Mouse (Mus musculus): ENCODE results near the gene Hdgf. TPM values are rescaled to one million over a fixed set of nuclear protein-coding genes. Genes with fewer than 3 reads are reported as not detected.

Hdgf gene
- polyA plus RNA-seq, 2 experiments: 203 to 260 TPM

GRCm38 (mm10) chr3:87958056-87958455 lies 51.9 kb downstream of the Hdgf start:
- DNase-seq (ENCODE audit: low spot score): no peak
- no peak for TF ChIP-seq POLR2A (IDR thresholded peaks at IDR 0.05; ENCODE audit: borderline replicate concordance, extremely low read depth, insufficient read depth, insufficient read length)
- Histone ChIP-seq H3K27me3 (ENCODE audit: control insufficient read depth, insufficient read depth, low read length) (no peaks in the 10 kb centered on the region), H3K4me3 (replicated peaks; ENCODE audit: low read length) (no peak overlapping the region), H3K9ac (ENCODE audit: low read depth, low read length, severe bottlenecking) (no peak overlapping the region), H3K4me1 (ENCODE audit: control insufficient read depth, insufficient read depth, low read length) (peaks cover 29% of the 10 kb centered on the region), H3K27ac (replicated peaks; ENCODE audit: low read depth, low read length) (peak overlapping the region; percentile 43; the same call in 1 of the 2 replicates), H3K36me3 (ENCODE audit: control insufficient read depth, insufficient read depth, low read length) (peaks cover 20% of the 10 kb centered on the region), H3K4me2 (replicated peaks; ENCODE audit: low read depth, low read length, severe bottlenecking) (no peak overlapping the region), H3K9me3 (ENCODE audit: control insufficient read depth, low read length) (no peaks in the 10 kb centered on the region)
- 14% methylated on average over 1 of the region's 1 CpGs for WGBS
- no peak for ATAC-seq (ENCODE audit: low FRiP score, low read depth)

DNA sequence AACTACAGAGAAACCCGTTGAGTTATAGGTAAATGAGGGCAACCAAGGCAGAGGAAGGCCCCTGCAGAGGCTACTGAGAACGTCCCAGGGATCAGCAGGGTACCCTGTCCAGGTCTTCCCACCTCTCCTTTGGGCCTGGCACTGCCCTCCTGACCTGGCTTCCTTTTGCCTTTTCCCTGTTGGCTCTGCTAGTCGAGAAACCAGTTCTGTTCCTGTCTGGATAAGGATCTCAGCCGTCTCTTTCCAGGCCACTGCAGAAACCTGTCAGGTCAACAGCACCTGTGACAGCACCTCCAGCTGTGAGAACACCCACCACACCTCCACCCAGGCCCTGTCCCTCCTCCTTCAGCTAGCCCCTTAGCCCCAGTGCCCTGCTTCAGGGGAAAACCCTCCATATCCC lies 52.4 kb downstream of the Hdgf start:
- Histone ChIP-seq H3K4me2 (replicated peaks; ENCODE audit: low read depth, low read length, severe bottlenecking) (no peak overlapping the region), H3K27ac (replicated peaks; ENCODE audit: low read depth, low read length) (peak overlapping the region; percentile 43; the same call in 1 of the 2 replicates), H3K9me3 (ENCODE audit: control insufficient read depth, low read length) (no peaks in the 10 kb centered on the region), H3K9ac (ENCODE audit: low read depth, low read length, severe bottlenecking) (no peak overlapping the region), H3K4me3 (replicated peaks; ENCODE audit: low read length) (no peak overlapping the region), H3K36me3 (ENCODE audit: control insufficient read depth, insufficient read depth, low read length) (peaks cover 16% of the 10 kb centered on the region), H3K27me3 (ENCODE audit: control insufficient read depth, insufficient read depth, low read length) (no peaks in the 10 kb centered on the region), H3K4me1 (ENCODE audit: control insufficient read depth, insufficient read depth, low read length) (peaks cover 29% of the 10 kb centered on the region)
- no peak for TF ChIP-seq POLR2A (IDR thresholded peaks at IDR 0.05; ENCODE audit: borderline replicate concordance, extremely low read depth, insufficient read depth, insufficient read length)
- DNase-seq (ENCODE audit: low spot score): no peak
- WGBS: 34% methylated on average over 4 of the region's 4 CpGs
- no peak for ATAC-seq (ENCODE audit: low FRiP score, low read depth)

GRCm38 (mm10) chr3:87958967-87959366 lies 52.8 kb downstream of the Hdgf start:
- peak overlapping the region; percentile 92; the same call in 1 of the 2 replicates for H3K27ac ChIP-seq (replicated peaks; ENCODE audit: low read depth, low read length)
- no peak for TF ChIP-seq POLR2A (IDR thresholded peaks at IDR 0.05; ENCODE audit: borderline replicate concordance, extremely low read depth, insufficient read depth, insufficient read length)
- no peaks in the 10 kb centered on the region for H3K9me3 ChIP-seq (ENCODE audit: control insufficient read depth, low read length)
- WGBS: 61% methylated on average over 1 of the region's 1 CpGs
- DNase-seq (ENCODE audit: low spot score) (no peak), ATAC-seq (ENCODE audit: low FRiP score, low read depth) (no peak)
- H3K4me3 ChIP-seq (replicated peaks; ENCODE audit: low read length): no peak overlapping the region
- no peak overlapping the region for H3K9ac ChIP-seq (ENCODE audit: low read depth, low read length, severe bottlenecking)
- peaks cover 11% of the 10 kb centered on the region for H3K36me3 ChIP-seq (ENCODE audit: control insufficient read depth, insufficient read depth, low read length)
- H3K4me1 ChIP-seq (ENCODE audit: control insufficient read depth, insufficient read depth, low read length): peaks cover 29% of the 10 kb centered on the region
- no peaks in the 10 kb centered on the region for H3K27me3 ChIP-seq (ENCODE audit: control insufficient read depth, insufficient read depth, low read length)
- no peak overlapping the region for H3K4me2 ChIP-seq (replicated peaks; ENCODE audit: low read depth, low read length, severe bottlenecking)

GRCm38 (mm10) chr3:87959371-87959770 lies 53.2 kb downstream of the Hdgf start:
- DNase-seq (ENCODE audit: low spot score) (no peak), ATAC-seq (ENCODE audit: low FRiP score, low read depth) (no peak)
- H3K27ac ChIP-seq (replicated peaks; ENCODE audit: low read depth, low read length): peak overlapping the region; percentile 92
- 65% methylated on average over 7 of the region's 7 CpGs for WGBS
- peaks cover 29% of the 10 kb centered on the region for H3K4me1 ChIP-seq (ENCODE audit: control insufficient read depth, insufficient read depth, low read length)
- no peak for TF ChIP-seq POLR2A (IDR thresholded peaks at IDR 0.05; ENCODE audit: borderline replicate concordance, extremely low read depth, insufficient read depth, insufficient read length)
- H3K36me3 ChIP-seq (ENCODE audit: control insufficient read depth, insufficient read depth, low read length): peaks cover 7% of the 10 kb centered on the region
- H3K4me3 ChIP-seq (replicated peaks; ENCODE audit: low read length): no peak overlapping the region
- H3K9me3 ChIP-seq (ENCODE audit: control insufficient read depth, low read length): no peaks in the 10 kb centered on the region
- no peak overlapping the region for H3K9ac ChIP-seq (ENCODE audit: low read depth, low read length, severe bottlenecking)
- H3K4me2 ChIP-seq (replicated peaks; ENCODE audit: low read depth, low read length, severe bottlenecking): no peak overlapping the region
- no peaks in the 10 kb centered on the region for H3K27me3 ChIP-seq (ENCODE audit: control insufficient read depth, insufficient read depth, low read length)

GRCm38 (mm10) chr3:87960191-87960585 lies 54.1 kb downstream of the Hdgf start:
- no peaks in the 10 kb centered on the region for H3K9me3 ChIP-seq (ENCODE audit: control insufficient read depth, low read length)
- H3K27ac ChIP-seq (replicated peaks; ENCODE audit: low read depth, low read length): peak overlapping the region; percentile 92
- ATAC-seq (ENCODE audit: low FRiP score, low read depth): no peak
- H3K4me1 ChIP-seq (ENCODE audit: control insufficient read depth, insufficient read depth, low read length): peaks cover 29% of the 10 kb centered on the region
- peak overlapping the region; percentile 47 for H3K4me2 ChIP-seq (replicated peaks; ENCODE audit: low read depth, low read length, severe bottlenecking)
- H3K36me3 ChIP-seq (ENCODE audit: control insufficient read depth, insufficient read depth, low read length): no peaks in the 10 kb centered on the region
- no peak for TF ChIP-seq POLR2A (IDR thresholded peaks at IDR 0.05; ENCODE audit: borderline replicate concordance, extremely low read depth, insufficient read depth, insufficient read length)
- no peaks in the 10 kb centered on the region for H3K27me3 ChIP-seq (ENCODE audit: control insufficient read depth, insufficient read depth, low read length)
- DNase-seq (ENCODE audit: low spot score): no peak
- WGBS: 10% methylated on average over 10 of the region's 10 CpGs
- peak overlapping the region; percentile 51 for H3K9ac ChIP-seq (ENCODE audit: low read depth, low read length, severe bottlenecking)
- H3K4me3 ChIP-seq (replicated peaks; ENCODE audit: low read length): peak overlapping the region; percentile 33
